12 mouse cellular contexts compared by ENCODE assay signal in the genomic region with DNA sequence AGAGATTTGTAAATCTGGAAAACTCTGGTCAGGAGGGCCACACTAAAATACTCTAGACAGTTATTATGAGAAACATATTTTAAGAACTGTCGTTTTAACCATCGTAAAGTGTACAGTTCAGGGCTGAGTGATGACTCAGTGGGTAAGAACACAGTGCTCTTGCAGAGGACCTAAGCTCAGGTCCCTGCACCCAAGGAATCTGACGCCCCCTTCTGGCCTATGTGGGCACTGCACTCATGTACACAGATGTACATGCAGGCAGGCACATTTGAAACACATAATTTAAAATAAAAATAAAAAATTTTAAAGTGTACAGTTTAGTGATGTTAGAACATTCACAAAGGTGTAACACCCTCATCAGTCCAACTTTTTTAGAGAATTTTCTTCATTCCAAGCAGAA.
DNase-seq lines count a peak whose midpoint lies in the region; ATAC-seq lines count a peak whose summit lies in the region.
"Had no signal": no experiment of that assay in that cellular context is flagged by ENCODE, and none has a peak within 500 bp of the region (broad histone marks: within the 10 kb centered on the region; RNA-seq: fewer than 3 reads in every experiment).

No protein-coding gene starts in this region.

- H3K9me3 ChIP-seq in kidney, embryonic 16.5 days (ENCODE audit: low read length): peaks cover 7% of the 10 kb centered on the region; the same call in 1 of the 2 replicates

- peak; percentile 39 for DNase-seq in kidney, postnatal 10 days
- DNase-seq in thymus, postnatal 4 days: peak; percentile 13
- no peak for DNase-seq in thymus, postnatal 0 days (ENCODE audit: low spot score)
- peak; percentile 59 for DNase-seq in ZHBTc4 (ENCODE audit: low read depth, low spot score)
- no peak for DNase-seq in urinary bladder, postnatal 25 days (ENCODE audit: low spot score)
- DNase-seq: cerebellum, adult 11 months; heart, postnatal 14 days; layer of hippocampus, adult 9-11 months; thymus, postnatal 36 days had no signal

- no peaks in the 10 kb centered on the region for H3K27me3 ChIP-seq in kidney, embryonic 16.5 days (ENCODE audit: insufficient read depth, low read length)
- H3K27me3 ChIP-seq: liver, embryonic 15.5 days had no signal

- H3K4me2 ChIP-seq in kidney, embryonic 16.5 days (replicated peaks; ENCODE audit: low read depth, low read length): no peak overlapping the region
- H3K4me2 ChIP-seq: liver, embryonic 15.5 days had no signal

- ATAC-seq in kidney, embryonic 16.5 days (ENCODE audit: low FRiP score, low TSS enrichment): no peak
- no peak for ATAC-seq in erythroblast, adult 5-6 weeks (replicated peaks; ENCODE audit: low FRiP score, poor library complexity, severe bottlenecking)

- no peaks in the 10 kb centered on the region for H3K36me3 ChIP-seq in kidney, embryonic 16.5 days (ENCODE audit: insufficient read depth, low read length)
- H3K36me3 ChIP-seq: liver, embryonic 15.5 days had no signal

- H3K4me3 ChIP-seq in kidney, embryonic 16.5 days (ENCODE audit: low read length): no peak overlapping the region
- H3K4me3 ChIP-seq: liver, embryonic 15.5 days had no signal

- no peak overlapping the region for H3K27ac ChIP-seq in kidney, embryonic 16.5 days (ENCODE audit: low read length)
- H3K27ac ChIP-seq: liver, embryonic 15.5 days had no signal

- H3K4me1 ChIP-seq in kidney, embryonic 16.5 days (ENCODE audit: insufficient read depth, low read length): no peaks in the 10 kb centered on the region
- H3K4me1 ChIP-seq: liver, embryonic 15.5 days had no signal

- WGBS in kidney, embryonic 16.5 days: 52% methylated on average over 3 of the region's 3 CpGs

- no peak overlapping the region for H3K9ac ChIP-seq in kidney, embryonic 16.5 days (replicated peaks; ENCODE audit: low read length)
- H3K9ac ChIP-seq: liver, embryonic 15.5 days had no signal

Comparison
In these comparisons a context has a peak if more than half of its experiments do, and no peak if none do; other contexts are left out.
1. DNase-seq: peak in kidney, postnatal 10 days (single experiment), thymus, postnatal 4 days (single experiment) and ZHBTc4 (single experiment); none in thymus, postnatal 0 days (single experiment) and urinary bladder, postnatal 25 days (single experiment).